Mouse (Mus musculus): Measurements from ENCODE around the gene Hist2h4. TPM values are rescaled to one million over a fixed set of nuclear protein-coding genes. Genes with fewer than 3 reads are reported as not detected.
"Not testable (repeated sequence)": the region's sequence is repeated elsewhere in the genome, so short reads cannot be mapped to it uniquely, and the experiment has no call there.

Gene Hist2h4
- total RNA-seq, 2 experiments from 2014 or later, result 5.9 to 6.8 TPM

DNA sequence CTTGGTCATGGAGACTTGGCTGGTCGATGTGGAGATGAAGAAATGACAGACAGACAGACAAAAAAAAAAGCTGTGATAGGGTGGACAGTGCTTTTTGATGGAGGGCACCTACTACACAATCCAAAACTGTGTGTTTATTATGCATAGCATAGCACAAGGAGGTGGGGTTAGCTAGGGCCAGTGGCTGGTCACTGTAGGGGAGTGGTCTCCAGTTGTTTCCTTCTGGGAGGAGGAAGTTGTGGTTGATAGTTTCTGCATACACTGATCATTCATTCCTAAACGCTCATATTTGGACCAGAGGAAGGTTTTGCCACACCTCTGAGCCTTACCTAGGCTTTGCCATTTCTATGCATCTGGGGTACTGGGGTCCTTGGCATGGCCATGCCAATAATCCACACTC lies 32.7 kb downstream of the Hist2h4 start:
- intact Hi-C loops (cut with DNase I), result no loop called here
- DNase-seq, result no peak

DNA sequence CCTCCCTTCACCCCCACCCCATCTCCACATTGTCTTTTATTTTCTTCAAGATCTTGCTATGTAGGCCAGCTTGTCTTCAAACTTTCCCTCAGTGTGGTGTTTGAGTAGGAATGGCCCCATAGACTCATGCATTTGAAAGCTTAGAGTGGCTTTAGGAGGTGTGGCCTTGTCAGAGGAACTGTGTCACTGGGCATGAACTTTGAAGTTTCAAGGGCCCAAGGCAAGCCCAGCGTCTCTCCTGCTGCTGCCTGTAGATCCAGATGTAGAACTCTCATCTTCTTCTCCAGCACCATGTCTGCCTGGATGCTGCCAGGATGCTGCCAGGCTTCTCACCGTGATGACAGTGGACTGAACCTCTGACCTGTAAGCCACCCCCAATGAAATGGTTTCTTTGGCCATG lies 34.3 kb downstream of the Hist2h4 start:
- no peak for DNase-seq
- intact Hi-C loops (cut with DNase I), result loop anchor here (5.0 kb wide), 1 partner anchor 157 kb away; no protein-coding TSS in a partner anchor

DNA sequence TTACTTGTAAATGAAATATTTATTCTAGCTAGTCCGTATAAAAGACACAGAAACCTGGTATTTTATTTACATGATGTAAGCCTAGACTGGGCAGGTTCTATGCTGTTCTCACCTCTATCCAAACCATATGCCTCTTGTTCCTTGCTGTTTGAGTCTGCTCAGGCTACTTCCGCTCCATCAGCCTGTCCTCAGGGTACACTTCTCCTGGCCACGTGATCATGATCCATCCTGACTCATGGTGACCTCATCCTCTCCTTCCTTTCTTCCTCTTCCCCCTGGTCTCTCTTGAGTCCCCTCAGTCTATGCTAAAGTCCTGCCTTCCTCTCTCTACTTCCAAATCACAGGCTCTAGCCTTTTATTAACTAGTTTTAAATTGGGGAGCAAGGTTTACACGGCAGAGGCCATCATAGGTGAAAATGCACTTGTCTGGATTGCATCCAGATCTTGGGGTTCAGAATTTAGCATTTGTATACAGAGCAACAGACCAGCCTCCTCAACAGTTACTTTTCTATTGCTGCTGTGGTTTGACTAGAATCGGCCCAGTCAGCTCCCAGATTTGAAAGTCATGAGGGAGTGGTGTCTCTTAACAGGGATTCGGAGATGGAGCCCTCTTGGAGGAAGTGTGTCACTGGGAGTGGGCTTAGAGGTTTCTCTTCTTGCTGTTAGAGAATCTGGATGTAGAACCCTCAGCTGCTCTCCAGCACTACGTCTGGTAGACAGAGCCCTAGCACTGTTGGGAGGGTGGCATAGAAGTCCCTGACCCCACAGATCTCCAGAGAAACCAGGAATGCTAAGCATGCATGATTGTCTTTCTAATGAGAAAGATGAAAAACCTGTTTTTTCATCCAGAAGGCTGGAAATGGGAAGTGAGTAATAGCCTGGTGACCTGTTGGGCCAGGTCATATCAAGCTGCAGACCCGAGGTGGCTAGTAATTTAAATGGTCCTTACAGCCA lies 36.1 kb downstream of the Hist2h4 start:
- DNase-seq, result no peak

DNA sequence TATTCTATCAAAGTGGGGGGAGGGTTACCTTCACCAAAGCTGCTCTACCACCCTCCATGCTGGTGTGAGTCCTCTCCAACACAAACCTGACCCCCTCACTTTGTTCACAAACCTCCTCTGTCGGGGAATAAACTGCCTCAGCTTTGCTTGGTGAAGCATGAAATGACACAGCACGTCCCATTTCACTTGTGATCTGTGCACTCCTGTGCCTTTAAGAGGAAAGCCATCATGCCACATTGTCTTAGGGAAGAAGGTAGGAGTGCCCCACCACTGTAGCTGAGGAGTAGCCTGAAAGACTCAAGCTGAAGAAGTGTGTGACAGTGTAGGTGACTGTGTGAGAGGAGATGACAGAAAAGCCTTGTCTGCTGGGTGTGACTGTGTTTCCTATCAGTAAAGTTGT lies 37.7 kb downstream of the Hist2h4 start:
- DNase-seq, result no peak
- intact Hi-C loops (cut with DNase I), result loop anchor here (5.0 kb wide), 1 partner anchor 153 kb away; no protein-coding TSS in a partner anchor

More for the DNA sequence above, 36.1 kb downstream of the Hist2h4 start:
- intact Hi-C loops (cut with DNase I), result loop anchor here (5.0 kb wide), 1 partner anchor 155 kb away; no protein-coding TSS in a partner anchor

DNA sequence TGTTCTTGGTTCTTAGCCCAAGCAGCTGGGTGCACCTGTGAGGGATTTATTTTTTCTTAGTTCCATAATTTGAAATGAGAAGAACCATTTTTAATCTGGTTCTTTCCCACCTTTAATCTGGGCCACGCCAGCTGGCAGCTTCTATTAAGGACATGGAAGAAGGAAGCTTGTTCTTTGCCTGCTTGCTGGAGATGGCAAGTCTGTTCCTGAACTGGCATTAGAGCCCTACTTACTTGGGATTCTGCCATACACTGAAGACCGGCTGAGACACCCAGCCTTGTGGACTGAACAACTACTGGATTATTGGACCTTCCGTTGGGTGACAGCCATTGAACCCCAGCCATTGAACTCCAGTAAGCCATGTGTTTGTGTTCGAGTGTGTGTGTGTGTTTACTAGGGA lies 40.3 kb downstream of the Hist2h4 start:
- intact Hi-C loops (cut with DNase I), result no loop called here
- no peak for DNase-seq

DNA sequence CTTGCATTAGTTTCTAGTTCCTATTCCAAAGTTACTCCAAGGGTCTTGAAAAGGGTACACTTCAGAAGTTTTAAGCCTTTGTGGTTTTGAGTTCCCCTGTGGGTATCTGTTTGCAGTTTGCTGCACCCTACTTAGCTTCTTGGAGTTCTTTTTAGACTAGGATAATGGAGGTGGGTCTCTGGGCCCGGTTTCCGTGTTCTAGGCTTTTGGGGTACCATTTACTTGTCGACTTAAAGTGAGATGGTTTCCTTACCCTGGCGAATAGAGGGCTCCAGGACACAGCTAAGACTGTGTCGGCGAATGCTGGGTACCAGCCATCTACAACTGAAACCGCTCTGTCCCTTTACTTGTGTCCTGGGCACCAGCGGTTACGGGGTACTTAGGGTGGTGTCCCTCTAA lies 41.5 kb downstream of the Hist2h4 start:
- intact Hi-C loops (cut with DNase I), result no loop called here
- no peak for DNase-seq

DNA sequence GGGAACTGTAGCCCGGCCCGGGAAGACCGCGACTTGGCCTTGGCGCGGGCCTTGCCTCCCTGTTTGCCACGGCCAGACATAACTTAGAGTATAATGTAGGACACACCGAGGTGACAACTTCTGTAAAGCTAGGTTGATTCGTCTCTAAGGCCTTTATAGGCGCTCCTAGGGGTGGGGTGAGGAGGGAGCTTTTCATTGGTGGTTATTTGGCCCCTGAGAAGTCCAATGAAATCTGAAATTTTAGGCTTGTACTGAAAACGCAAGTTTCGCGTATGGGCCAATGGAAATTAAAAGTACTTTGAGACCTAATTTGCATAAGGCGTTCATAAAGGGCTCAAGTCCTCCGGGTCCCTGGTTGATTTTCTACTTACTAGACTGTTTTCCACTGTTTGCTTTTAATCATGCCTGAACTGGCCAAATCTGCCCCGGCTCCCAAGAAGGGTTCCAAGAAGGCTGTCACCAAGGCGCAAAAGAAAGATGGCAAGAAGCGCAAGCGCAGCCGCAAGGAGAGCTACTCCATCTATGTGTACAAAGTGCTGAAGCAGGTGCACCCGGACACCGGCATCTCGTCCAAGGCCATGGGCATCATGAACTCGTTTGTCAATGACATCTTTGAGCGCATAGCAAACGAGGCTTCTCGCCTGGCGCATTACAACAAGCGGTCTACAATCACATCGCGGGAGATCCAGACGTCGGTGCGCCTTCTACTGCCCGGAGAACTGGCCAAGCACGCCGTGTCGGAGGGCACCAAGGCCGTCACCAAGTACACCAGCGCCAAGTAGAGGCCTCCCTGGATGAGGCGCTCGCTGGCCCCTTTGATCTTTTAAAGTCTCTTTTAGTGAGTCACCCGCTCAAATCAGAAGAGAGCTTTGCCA lies 42.1 kb downstream of the Hist2h4 start, which contains the start of the genes Hist2h2ac and Hist2h2be:
Gene Hist2h2ac (minus strand): TSS at position 116 of the 875 bp plus-strand sequence.
Gene Hist2h2be (plus strand): TSS at position 355 of the 875 bp plus-strand sequence.
- DNase-seq, result peak; percentile 58 to 75
- intact Hi-C loops (cut with DNase I), result no loop called here

DNA sequence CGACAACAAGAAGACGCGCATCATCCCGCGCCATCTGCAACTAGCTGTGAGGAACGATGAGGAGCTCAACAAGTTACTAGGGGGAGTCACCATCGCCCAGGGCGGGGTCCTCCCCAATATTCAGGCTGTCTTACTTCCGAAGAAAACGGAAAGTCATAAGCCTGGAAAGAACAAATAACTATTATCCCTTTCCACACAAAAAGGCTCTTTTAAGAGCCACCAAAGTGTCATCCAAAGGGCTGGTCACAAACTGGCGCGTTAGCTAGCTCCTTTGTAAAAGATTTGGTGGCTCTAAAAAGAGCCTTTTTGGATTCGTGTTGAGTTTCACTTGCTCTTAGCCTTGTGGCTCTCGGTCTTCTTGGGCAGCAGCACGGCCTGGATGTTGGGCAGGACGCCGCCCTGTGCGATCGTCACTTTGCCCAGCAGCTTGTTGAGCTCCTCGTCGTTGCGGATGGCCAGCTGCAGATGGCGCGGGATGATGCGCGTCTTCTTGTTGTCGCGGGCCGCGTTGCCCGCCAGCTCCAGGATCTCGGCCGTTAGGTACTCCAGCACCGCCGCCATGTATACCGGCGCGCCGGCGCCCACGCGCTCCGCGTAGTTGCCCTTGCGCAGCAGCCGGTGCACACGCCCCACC lies 42.9 kb downstream of the Hist2h4 start:
- intact Hi-C loops (cut with DNase I), result not testable (repeated sequence)
- peak in 1 of 2 experiments; percentile 74 for DNase-seq

DNA sequence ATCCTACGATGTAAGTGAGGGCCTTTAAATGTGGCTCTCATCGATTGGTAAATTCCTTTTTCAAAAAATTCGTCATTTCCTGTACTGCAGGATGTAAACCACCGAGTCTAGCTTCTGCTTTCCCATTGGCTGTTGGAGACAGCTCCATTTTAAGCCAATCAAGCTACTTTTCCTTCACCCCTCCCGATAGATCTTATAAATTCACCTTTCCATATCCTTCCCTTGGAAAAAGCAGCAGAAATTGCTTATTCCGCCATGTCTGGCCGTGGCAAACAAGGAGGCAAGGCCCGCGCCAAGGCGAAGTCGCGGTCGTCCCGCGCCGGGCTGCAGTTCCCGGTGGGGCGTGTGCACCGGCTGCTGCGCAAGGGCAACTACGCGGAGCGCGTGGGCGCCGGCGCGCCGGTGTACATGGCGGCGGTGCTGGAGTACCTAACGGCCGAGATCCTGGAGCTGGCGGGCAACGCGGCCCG lies 43.4 kb downstream of the Hist2h4 start, which contains the start of the genes Bola1 and Hist2h2ab:
Gene Bola1 (minus strand): TSS at position 49 of the 470 bp plus-strand sequence.
Gene Hist2h2ab (plus strand): TSS at position 205 of the 470 bp plus-strand sequence.
- intact Hi-C loops (cut with DNase I), result no loop called here

DNA sequence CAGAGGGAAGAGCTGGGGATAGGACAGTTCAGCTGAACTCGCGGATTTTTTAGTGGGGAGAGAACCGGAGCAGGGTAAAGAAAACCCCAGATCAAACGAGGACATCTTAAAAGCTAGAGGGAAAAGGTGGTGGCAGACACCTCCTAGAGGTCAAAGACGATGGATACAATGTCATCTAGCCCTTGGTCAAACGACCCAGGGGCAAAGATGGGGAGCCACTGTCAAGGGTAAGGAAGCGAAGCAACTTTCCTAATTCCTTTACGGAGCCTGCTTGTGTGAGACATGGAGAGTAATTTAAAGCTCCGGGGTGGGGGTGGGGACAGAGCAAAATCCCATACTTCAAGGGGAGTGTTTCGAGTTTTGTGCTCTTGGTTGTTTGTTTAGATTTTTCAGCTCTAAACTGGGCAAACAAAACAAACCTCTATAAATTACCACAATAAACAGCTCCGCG lies 43.9 kb downstream of the Hist2h4 start:
- intact Hi-C loops (cut with DNase I), result no loop called here
- no peak for DNase-seq

More for the DNA sequence above, 43.4 kb downstream of the Hist2h4 start, which contains the start of the genes Bola1 and Hist2h2ab:
- DNase-seq, result peak; percentile 26 to 78

Small RNA genes lying within 50 kb of the gene (microRNA-seq; reads per million reads assigned to microRNA genes)
- gene Gm44492 (0 to 0.74 reads per million in 2 experiments), gene Gm47311 (0 reads per million in 2 experiments), gene Gm47313 (0 reads per million in 2 experiments)

Other genes with a start within 250 kb of the Hist2h4 start
- gene Vps45, start 204.8 kb downstream of the Hist2h4 start, total RNA-seq (2021), result 10 to 100 TPM; 13.4 to 17.5 TPM
- gene Otud7b, start 158.8 kb downstream of the Hist2h4 start, total RNA-seq (2021), result 10 to 100 TPM; 46.6 to 49.0 TPM
- 1 to 10 TPM; 1.6 to 2.3 TPM for gene Mtmr11, start 101.3 kb downstream of the Hist2h4 start, total RNA-seq (2021)
- 10 to 100 TPM; 10.7 to 11.6 TPM for gene Sf3b4, start 91.0 kb downstream of the Hist2h4 start, total RNA-seq (2021)
- 1 to 10 TPM in 1 of 2 experiments, under 1 TPM in 1; 0.37 to 1.5 TPM for gene Sv2a, start 82.2 kb downstream of the Hist2h4 start, total RNA-seq (2021)
- 10 to 100 TPM; 20.8 to 24.6 TPM for gene Bola1, start 43.6 kb downstream of the Hist2h4 start, total RNA-seq (2021)
- gene Hist2h2ab, start 43.4 kb downstream of the Hist2h4 start, total RNA-seq (2021), result under 1 TPM in 1 of 2 experiments, not detected in 1; 0.92 TPM
- gene Hist2h2ac, start 42.4 kb downstream of the Hist2h4 start, total RNA-seq (2021), result 10 to 100 TPM in 1 of 2 experiments, 1 to 10 TPM in 1; 9.9 to 10.3 TPM
- gene Hist2h2be, start 42.2 kb downstream of the Hist2h4 start, total RNA-seq (2021), result 1 to 10 TPM; 4.5 to 5.3 TPM
- 1 to 10 TPM; 7.6 to 8.3 TPM for gene Hist2h3c2, start 24.2 kb downstream of the Hist2h4 start, total RNA-seq (2021)
- gene Hist2h2aa2, start 23.0 kb downstream of the Hist2h4 start, total RNA-seq (2021), result 100 to 1,000 TPM; 189 to 208 TPM
- gene Hist2h2aa1, start 17.8 kb downstream of the Hist2h4 start, total RNA-seq (2021), result 1 to 10 TPM; 2.9 to 7.9 TPM
- not detected for gene Hist2h3c1, start 16.6 kb downstream of the Hist2h4 start, total RNA-seq (2021)
- gene Hist2h3b, start 5.3 kb upstream of the Hist2h4 start, total RNA-seq (2021), result 10 to 100 TPM; 26.9 to 33.5 TPM
- gene Hist2h2bb, start 6.4 kb upstream of the Hist2h4 start, total RNA-seq (2021), result 10 to 100 TPM; 28.9 to 35.3 TPM
- under 1 TPM; 0.10 to 0.30 TPM for gene Fcgr1, start 30.7 kb upstream of the Hist2h4 start, total RNA-seq (2021)
- gene BC107364, start 189.0 kb upstream of the Hist2h4 start, total RNA-seq (2021), result not detected

Measured in gastrocnemius, postnatal 36 days (tissue).